Mouse (Mus musculus): ENCODE results near the gene Grk2. TPM values are rescaled to one million over a fixed set of nuclear protein-coding genes. Genes with fewer than 3 reads are reported as not detected.

The Grk2 gene
- polyA plus RNA-seq, 1 experiment from 2014 or later, result 9.4 TPM

GRCm38 (mm10) chr19:4242416-4242815, 63.6 kb downstream of the Grk2 start:
- H3K9ac ChIP-seq, result no peak overlapping the region
- H3K4me2 ChIP-seq, result no peak overlapping the region
- no peak overlapping the region for H3K4me3 ChIP-seq
- ATAC-seq (ENCODE audit: extremely low read depth, insufficient number of reproducible peaks, low FRiP score, low TSS enrichment), result no peak
- no peaks in the 10 kb centered on the region for H3K27me3 ChIP-seq (replicated peaks)
- 0 out of 2 replicates have a peak, but pooled peaks cover 2% of the 10 kb centered on the region for H3K9me3 ChIP-seq
- H3K27ac ChIP-seq (replicated peaks), result no peak overlapping the region
- H3K4me1 ChIP-seq, result no peaks in the 10 kb centered on the region
- H3K36me3 ChIP-seq, result no peaks in the 10 kb centered on the region
- WGBS, result 62% methylated on average over 3 of the region's 3 CpGs

GRCm38 (mm10) chr19:4240247-4240668, 65.8 kb downstream of the Grk2 start:
- ATAC-seq (ENCODE audit: extremely low read depth, insufficient number of reproducible peaks, low FRiP score, low TSS enrichment), result no peak
- H3K27me3 ChIP-seq (replicated peaks), result peaks cover 11% of the 10 kb centered on the region; the same call in 1 of the 2 replicates

More at GRCm38 (mm10) chr19:4240247-4240668, 65.8 kb downstream of the Grk2 start:
- Histone ChIP-seq H3K36me3 (no peaks in the 10 kb centered on the region), H3K4me3 (no peak overlapping the region), H3K9ac (no peak overlapping the region), H3K4me1 (no peaks in the 10 kb centered on the region), H3K27ac (replicated peaks) (no peak overlapping the region), H3K4me2 (no peak overlapping the region), H3K9me3 (0 out of 2 replicates have a peak, but pooled peaks cover 2% of the 10 kb centered on the region)
- 60% methylated on average over 8 of the region's 8 CpGs for whole genome bisulfite sequencing

Small RNA genes within 50 kb of the gene (microRNA-seq; reads per million reads assigned to microRNA genes)
- not detected for gene Mir6985

Other genes starting within 250 kb of the Grk2 start
- gene Gstp3, start 246.7 kb downstream of the Grk2 start, polyA plus RNA-seq (2015; fragmentation: Nextera tagmentation; extraction: Ambion mirVana), result 0.29 and 0.61 TPM in 2 replicates
- not detected in 2 replicates for gene Cabp2, start 224.6 kb downstream of the Grk2 start, polyA plus RNA-seq (2015; fragmentation: Nextera tagmentation; extraction: Ambion mirVana)
- 64.5 and 64.9 TPM in 2 replicates for gene Cdk2ap2, start 209.0 kb downstream of the Grk2 start, polyA plus RNA-seq (2015; fragmentation: Nextera tagmentation; extraction: Ambion mirVana)
- gene Pitpnm1, start 206.2 kb downstream of the Grk2 start, polyA plus RNA-seq (2015; fragmentation: Nextera tagmentation; extraction: Ambion mirVana), result 18.2 and 21.8 TPM in 2 replicates
- 84.3 and 96.3 TPM in 2 replicates for gene Aip, start 180.4 kb downstream of the Grk2 start, polyA plus RNA-seq (2015; fragmentation: Nextera tagmentation; extraction: Ambion mirVana)
- not detected in 2 replicates for gene Gpr152, start 166.4 kb downstream of the Grk2 start, polyA plus RNA-seq (2015; fragmentation: Nextera tagmentation; extraction: Ambion mirVana)
- not detected in 2 replicates for gene Cabp4, start 162.2 kb downstream of the Grk2 start, polyA plus RNA-seq (2015; fragmentation: Nextera tagmentation; extraction: Ambion mirVana)
- gene Coro1b, start 157.6 kb downstream of the Grk2 start, polyA plus RNA-seq (2015; fragmentation: Nextera tagmentation; extraction: Ambion mirVana), result 107 and 122 TPM in 2 replicates
- 1.2 and 1.4 TPM in 2 replicates for gene Ptprcap, start 152.6 kb downstream of the Grk2 start, polyA plus RNA-seq (2015; fragmentation: Nextera tagmentation; extraction: Ambion mirVana)
- 46.0 and 47.1 TPM in 2 replicates for gene Rps6kb2, start 142.9 kb downstream of the Grk2 start, polyA plus RNA-seq (2015; fragmentation: Nextera tagmentation; extraction: Ambion mirVana)
- gene Carns1, start 130.7 kb downstream of the Grk2 start, polyA plus RNA-seq (2015; fragmentation: Nextera tagmentation; extraction: Ambion mirVana), result 4.4 and 5.0 TPM in 2 replicates
- gene Tbc1d10c, start 114.9 kb downstream of the Grk2 start, polyA plus RNA-seq (2015; fragmentation: Nextera tagmentation; extraction: Ambion mirVana), result 2.0 and 2.7 TPM in 2 replicates
- 642 and 729 TPM in 2 replicates for gene Ppp1ca, start 114.2 kb downstream of the Grk2 start, polyA plus RNA-seq (2015; fragmentation: Nextera tagmentation; extraction: Ambion mirVana)
- gene Rad9a, start 104.6 kb downstream of the Grk2 start, polyA plus RNA-seq (2015; fragmentation: Nextera tagmentation; extraction: Ambion mirVana), result 21.3 and 22.2 TPM in 2 replicates
- gene Clcf1, start 92.0 kb downstream of the Grk2 start, polyA plus RNA-seq (2015; fragmentation: Nextera tagmentation; extraction: Ambion mirVana), result 1.1 and 1.9 TPM in 2 replicates
- not detected in 2 replicates for gene AC109138.7, start 91.9 kb downstream of the Grk2 start, polyA plus RNA-seq (2015; fragmentation: Nextera tagmentation; extraction: Ambion mirVana)
- gene Pold4, start 74.3 kb downstream of the Grk2 start, polyA plus RNA-seq (2015; fragmentation: Nextera tagmentation; extraction: Ambion mirVana), result 19.9 and 23.5 TPM in 2 replicates
- 5.0 and 6.7 TPM in 2 replicates for gene Ssh3, start 37.0 kb downstream of the Grk2 start, polyA plus RNA-seq (2015; fragmentation: Nextera tagmentation; extraction: Ambion mirVana)
- 1.0 and 1.6 TPM in 2 replicates for gene Ankrd13d, start 23.1 kb downstream of the Grk2 start, polyA plus RNA-seq (2015; fragmentation: Nextera tagmentation; extraction: Ambion mirVana)
- gene Kdm2a, start 92.1 kb upstream of the Grk2 start, polyA plus RNA-seq (2015; fragmentation: Nextera tagmentation; extraction: Ambion mirVana), result 31.6 and 35.5 TPM in 2 replicates
- gene Rhod, start 133.2 kb upstream of the Grk2 start, polyA plus RNA-seq (2015; fragmentation: Nextera tagmentation; extraction: Ambion mirVana), result 25.0 and 25.1 TPM in 2 replicates
- gene Syt12, start 171.2 kb upstream of the Grk2 start, polyA plus RNA-seq (2015; fragmentation: Nextera tagmentation; extraction: Ambion mirVana), result 0.94 and 1.1 TPM in 2 replicates
- not detected in 2 replicates for gene 2010003K11Rik, start 192.4 kb upstream of the Grk2 start, polyA plus RNA-seq (2015; fragmentation: Nextera tagmentation; extraction: Ambion mirVana)
- gene Pcx, start 204.2 kb upstream of the Grk2 start, polyA plus RNA-seq (2015; fragmentation: Nextera tagmentation; extraction: Ambion mirVana), result 11.6 and 13.1 TPM in 2 replicates

All from heart, embryonic 13.5 days (tissue).